Mouse (Mus musculus) stomach, postnatal 0 days (tissue): ENCODE measurements around the gene Adgra1. TPM values are rescaled to one million over a fixed set of nuclear protein-coding genes. Genes with fewer than 3 reads are reported as not detected.

ENCODE experiments used
- ATAC-seq: fragments of 200-750 bp; cut with Nextera tagmentation; 2 replicates; pipeline ENCODE4 v1.8.0; 2017; ENCODE audit not compliant: low FRiP score, low TSS enrichment
- DNase-seq: peaks from one replicate; pipeline ENCODE4 v3.0.0-alpha.2; 2016; ENCODE audit warnings: low spot score
- H3K27ac ChIP-seq: fragments of 300-500 bp; sonication (generic); replicated peaks from 2 replicates; pipeline ENCODE4 v1.5.1; 2014; ENCODE audit warnings: mild to moderate bottlenecking, control low read depth
- H3K27me3 ChIP-seq: fragments of 300-500 bp; sonication (generic); 2 replicates; pipeline ENCODE4 v1.6.1; 2014; ENCODE audit warnings: low read length; ENCODE audit not compliant: control insufficient read depth, insufficient read depth
- H3K36me3 ChIP-seq: fragments of 300-500 bp; sonication (generic); 2 replicates; pipeline ENCODE4 v1.6.1; 2014; ENCODE audit warnings: low read length, mixed read lengths; ENCODE audit not compliant: control insufficient read depth, insufficient read depth
- H3K4me1 ChIP-seq: fragments of 300-500 bp; sonication (generic); replicated peaks from 2 replicates; pipeline ENCODE4 v1.6.1; 2014; ENCODE audit warnings: antibody characterized with exemption; ENCODE audit not compliant: control insufficient read depth, insufficient read depth
- H3K4me2 ChIP-seq: fragments of 300-500 bp; sonication (generic); replicated peaks from 2 replicates; pipeline ENCODE4 v1.6.1; 2014; ENCODE audit warnings: low read depth, mild to moderate bottlenecking, control low read depth, moderate library complexity
- H3K4me3 ChIP-seq: fragments of 300-500 bp; sonication (generic); 2 replicates; pipeline ENCODE4 v1.5.1; 2014; ENCODE audit warnings: low read depth, low read length, control low read depth
- H3K9ac ChIP-seq: fragments of 300-500 bp; sonication (generic); 2 replicates; pipeline ENCODE4 v1.6.1; 2014; ENCODE audit warnings: mild to moderate bottlenecking, low read length, control low read depth, mixed read lengths
- H3K9me3 ChIP-seq: fragments of 300-500 bp; sonication (generic); 2 replicates; pipeline ENCODE4 v1.6.1; 2016; ENCODE audit warnings: low read length; ENCODE audit not compliant: control insufficient read depth
- CTCF ChIP-seq: IDR thresholded peaks from 2 replicates; pipeline ENCODE4 v1.5.1; 2016; ENCODE audit warnings: antibody characterized with exemption, low read depth, mild to moderate bottlenecking, moderate library complexity
- EP300 ChIP-seq: optimal IDR thresholded peaks from 2 replicates; pipeline ENCODE3; 2016; ENCODE audit warnings: antibody characterized with exemption
- WGBS: fragments of 180-500 bp; shearing (Covaris S2); extraction: QIAGEN DNeasy Blood & Tissue Kit; methylation state at CpG from one replicate; pipeline ENCODE4 v1.1.7; 2014; 5-methylcytosine and 5-hydroxymethylcytosine counted together
- polyA plus RNA-seq: library from polyadenylated mRNA; unstranded; fragments of >200 nt; fragmentation: Nextera tagmentation; extraction: Ambion mirVana; gene quantifications from 2 replicates; pipeline ENCODE4 v1.2.1, GENCODE M21; 2015

The Adgra1 gene
- polyA plus RNA-seq, 1 experiment from 2014 or later: 0.55 TPM

GRCm38 (mm10) chr7:139797186-139798109 is 36.5 kb upstream of the Adgra1 start:
- 70% methylated on average over 9 of the region's 9 CpGs for WGBS
- no peaks in the 10 kb centered on the region for H3K27me3 ChIP-seq
- no peak overlapping the region for H3K4me2 ChIP-seq
- DNase-seq (no peak), ATAC-seq (no peak)
- no peaks in the 10 kb centered on the region for H3K4me1 ChIP-seq
- no peak overlapping the region for H3K9ac ChIP-seq
- TF ChIP-seq EP300 (no peak), CTCF (no peak)
- no peaks in the 10 kb centered on the region for H3K9me3 ChIP-seq
- H3K4me3 ChIP-seq: no peak overlapping the region
- no peak overlapping the region for H3K27ac ChIP-seq
- H3K36me3 ChIP-seq: no peaks in the 10 kb centered on the region

GRCm38 (mm10) chr7:139806175-139806601 is 27.8 kb upstream of the Adgra1 start:
- H3K4me3 ChIP-seq: no peak overlapping the region
- no peak for DNase-seq
- H3K9me3 ChIP-seq: no peaks in the 10 kb centered on the region
- 56% methylated on average over 8 of the region's 8 CpGs for WGBS
- TF ChIP-seq EP300 (no peak), CTCF (no peak)
- no peak overlapping the region for H3K9ac ChIP-seq
- no peak for ATAC-seq
- no peak overlapping the region for H3K4me2 ChIP-seq
- H3K4me1 ChIP-seq: no peaks in the 10 kb centered on the region
- H3K27me3 ChIP-seq: no peaks in the 10 kb centered on the region
- no peaks in the 10 kb centered on the region for H3K36me3 ChIP-seq
- H3K27ac ChIP-seq: no peak overlapping the region

GRCm38 (mm10) chr7:139810036-139810435 is 23.9 kb upstream of the Adgra1 start:
- no peak overlapping the region for H3K9ac ChIP-seq
- H3K9me3 ChIP-seq: no peaks in the 10 kb centered on the region
- no peaks in the 10 kb centered on the region for H3K36me3 ChIP-seq
- no peak overlapping the region for H3K27ac ChIP-seq
- no peak overlapping the region for H3K4me2 ChIP-seq
- ATAC-seq (no peak), DNase-seq (no peak)
- TF ChIP-seq CTCF (no peak), EP300 (no peak)
- WGBS: 68% methylated on average over 6 of the region's 6 CpGs
- H3K27me3 ChIP-seq: no peaks in the 10 kb centered on the region
- no peaks in the 10 kb centered on the region for H3K4me1 ChIP-seq
- H3K4me3 ChIP-seq: no peak overlapping the region

- Histone ChIP-seq H3K4me1 (no peaks in the 10 kb centered on the region), H3K27ac (no peak overlapping the region), H3K4me2 (no peak overlapping the region), H3K4me3 (no peak overlapping the region), H3K36me3 (no peaks in the 10 kb centered on the region), H3K9me3 (no peaks in the 10 kb centered on the region), H3K9ac (no peak overlapping the region), H3K27me3 (no peaks in the 10 kb centered on the region)
- DNase-seq (no peak), ATAC-seq (no peak)
- WGBS: 82% methylated on average over 7 of the region's 7 CpGs
- TF ChIP-seq CTCF (no peak), EP300 (no peak)
Measured at GRCm38 (mm10) chr7:139811706-139812105, 22.3 kb upstream of the Adgra1 start.

- ATAC-seq: no peak
Measured at GRCm38 (mm10) chr7:139813577-139814207, 20.3 kb upstream of the Adgra1 start.

More at GRCm38 (mm10) chr7:139813577-139814207, 20.3 kb upstream of the Adgra1 start:
- WGBS: 78% methylated on average over 6 of the region's 6 CpGs
- Histone ChIP-seq H3K9me3 (no peaks in the 10 kb centered on the region), H3K27me3 (no peaks in the 10 kb centered on the region), H3K4me3 (no peak overlapping the region), H3K36me3 (no peaks in the 10 kb centered on the region), H3K4me1 (no peaks in the 10 kb centered on the region), H3K27ac (no peak overlapping the region), H3K4me2 (no peak overlapping the region), H3K9ac (no peak overlapping the region)
- TF ChIP-seq EP300 (no peak), CTCF (no peak)
- no peak for DNase-seq
